Mouse (Mus musculus): ENCODE data around the gene Hccs. TPM values are rescaled to one million over a fixed set of nuclear protein-coding genes. Genes with fewer than 3 reads are reported as not detected.
A peak's percentile ranks its signal among the peaks of the same experiment; 100 is the strongest.

Gene Hccs
- polyA plus RNA-seq (2012; fragmentation: generic; extraction: Trizol), result 7.8 TPM
- long read RNA-seq, experiment 1, transcript Hccs-201 (7 exons, 2,320 nt), result major isoform, 13 of 36 reads
- long read RNA-seq, experiment 1, transcript Hccs-202 (7 exons, 2,473 nt), result major isoform, 13 of 36 reads
- long read RNA-seq, experiment 1, partial matches to known transcripts, result 1 of 36 reads
- long read RNA-seq, experiment 1, other reads (novel, unspliced or antisense), result 9 of 36 reads
- long read RNA-seq, experiment 2, transcript Hccs-201 (7 exons, 2,320 nt), result major isoform, 146 of 278 reads
- long read RNA-seq, experiment 2, transcript Hccs-202 (7 exons, 2,473 nt), result minor isoform, 92 of 278 reads
- long read RNA-seq, experiment 2, partial matches to known transcripts, result 3 of 278 reads
- long read RNA-seq, experiment 2, other reads (novel, unspliced or antisense), result 37 of 278 reads

DNA sequence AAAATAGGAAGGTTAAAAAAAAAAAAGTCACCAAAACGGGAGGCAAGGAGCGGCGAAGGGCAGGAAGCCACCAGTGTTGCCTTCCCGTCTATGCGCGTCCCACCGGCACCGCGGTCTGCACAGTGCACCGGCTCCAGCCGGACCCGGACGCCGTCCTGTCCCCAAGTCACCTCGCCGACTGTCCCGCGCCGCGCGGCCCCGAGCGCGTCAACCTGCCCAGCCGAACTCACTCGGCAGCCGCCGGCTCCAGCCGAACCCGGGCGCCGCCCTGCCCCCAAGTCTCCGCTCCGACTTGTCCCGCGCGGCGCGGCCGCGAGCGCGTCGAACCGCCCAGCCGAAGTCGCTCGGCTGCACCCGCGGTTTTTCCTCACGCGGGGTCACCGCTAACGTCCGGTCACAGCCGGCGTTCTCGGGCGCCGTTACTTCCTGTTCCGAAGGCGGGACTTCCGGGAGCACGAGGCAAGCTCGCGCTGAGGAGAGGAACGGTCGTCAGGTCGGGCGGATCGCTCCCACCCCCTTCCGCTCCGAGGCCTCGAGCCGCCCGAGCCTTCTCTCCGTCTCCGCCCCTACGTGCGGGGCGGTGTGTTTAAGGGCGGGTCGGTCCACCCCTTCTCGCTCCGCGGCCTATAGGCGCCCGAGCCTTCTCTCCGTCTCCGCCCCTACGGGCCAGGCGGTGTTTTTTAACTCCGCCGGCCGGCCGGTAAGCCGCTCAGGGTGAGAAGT lies at the start of gene Hccs:
Gene Hccs, minus strand, starts transcription at position 428 of the 723 bp plus-strand sequence.
- H3K4me3 ChIP-seq (ENCODE audit: insufficient read depth, poor library complexity, severe bottlenecking), result peak within 1 kb of the TSS; percentile 51
- no peaks in the 10 kb centered on the region for H3K27me3 ChIP-seq (ENCODE audit: control insufficient read depth, insufficient read depth, insufficient read length)
- peaks cover 24% of the 10 kb centered on the region for H3K79me2 ChIP-seq (ENCODE audit: control insufficient read depth, insufficient read depth)
- peaks cover 7% of the 10 kb centered on the region for H3K79me3 ChIP-seq (ENCODE audit: low read depth)
- no peak for TF ChIP-seq USF1 (IDR thresholded peaks at IDR 0.05; ENCODE audit: low read depth)
- TF ChIP-seq CTCF (IDR thresholded peaks at IDR 0.05; ENCODE audit: control insufficient read depth, insufficient read depth, insufficient read length), result no peak
- TF ChIP-seq MYOG (IDR thresholded peaks at IDR 0.05; ENCODE audit: control insufficient read depth, extremely low read depth, insufficient read length), result no peak
- H3ac ChIP-seq (ENCODE audit: control insufficient read depth, insufficient read length, low read depth), result peak within 1 kb of the TSS; percentile 79
- H3K36me3 ChIP-seq (ENCODE audit: control insufficient read depth, insufficient read depth), result peaks cover 11% of the 10 kb centered on the region

DNA sequence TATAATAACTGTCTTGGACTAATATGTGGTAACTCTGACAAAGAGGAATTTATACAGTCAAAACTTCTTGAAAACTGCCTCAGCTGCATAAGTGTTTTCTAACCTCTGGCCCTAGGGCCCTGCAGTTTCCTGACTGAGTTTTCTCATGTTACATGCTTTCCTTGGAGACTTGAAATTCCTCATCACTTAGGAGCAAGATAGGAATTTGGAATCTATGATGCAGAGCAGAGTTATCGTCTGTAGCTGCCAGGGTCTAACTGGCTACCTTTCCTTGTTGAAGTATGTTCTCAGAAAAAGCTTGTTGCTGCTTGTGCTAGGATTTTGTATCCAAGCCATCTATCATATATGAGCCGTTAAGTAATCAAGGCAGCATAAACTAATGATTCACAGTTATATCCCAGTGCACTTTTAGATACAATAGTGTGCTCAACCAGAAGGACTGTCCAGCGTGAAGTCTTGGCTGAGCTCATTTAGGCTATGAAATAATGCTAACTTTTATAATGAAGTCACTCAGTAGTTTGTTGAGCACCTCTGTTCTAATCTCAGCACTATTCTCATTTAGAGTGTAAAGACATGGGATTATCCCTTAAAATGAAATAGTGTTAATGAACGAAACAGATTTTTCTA lies 37.1 kb upstream of the Hccs start:
- no peak for TF ChIP-seq CTCF (IDR thresholded peaks at IDR 0.05; ENCODE audit: control insufficient read depth, insufficient read depth, insufficient read length)
- no peak for TF ChIP-seq CEBPB (IDR thresholded peaks at IDR 0.05; ENCODE audit: low read depth)
- no peak for TF ChIP-seq MYOD1 (IDR thresholded peaks at IDR 0.05; ENCODE audit: control insufficient read depth, insufficient read length, low read depth)
- no peak for TF ChIP-seq FOSL1 (IDR thresholded peaks at IDR 0.05; ENCODE audit: insufficient read depth, low read length, poor library complexity, severe bottlenecking)
- TF ChIP-seq MAX (IDR thresholded peaks at IDR 0.05), result no peak
- no peak for TF ChIP-seq MYOG (IDR thresholded peaks at IDR 0.05; ENCODE audit: control insufficient read depth, extremely low read depth, insufficient read length)
- TF ChIP-seq USF1 (IDR thresholded peaks at IDR 0.05; ENCODE audit: low read depth), result no peak
- H3K27me3 ChIP-seq (ENCODE audit: control insufficient read depth, insufficient read depth, insufficient read length), result no peaks in the 10 kb centered on the region

DNA sequence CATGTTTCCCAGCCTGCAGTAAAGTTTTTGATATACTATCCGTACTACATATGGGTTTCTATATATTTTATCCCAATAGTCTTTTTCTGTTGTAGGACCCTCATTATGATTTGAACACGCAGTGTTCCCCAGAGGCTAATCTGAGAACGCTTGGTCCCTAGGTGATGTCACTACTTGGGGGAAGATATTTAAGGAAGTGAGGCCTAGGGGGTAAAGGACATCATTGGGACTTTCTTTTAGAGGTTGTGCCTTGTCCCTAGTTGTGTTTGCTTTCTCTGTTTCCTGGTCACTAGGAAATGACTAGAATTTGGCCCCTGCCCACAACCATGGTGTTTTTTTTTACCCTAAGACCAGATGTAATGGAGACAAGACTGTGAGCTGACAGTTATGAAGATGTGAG lies 18.0 kb upstream of the Hccs start:
- no peak for TF ChIP-seq CTCF (IDR thresholded peaks at IDR 0.05; ENCODE audit: control insufficient read depth, insufficient read depth, insufficient read length)
- H3K4me3 ChIP-seq (ENCODE audit: insufficient read depth, poor library complexity, severe bottlenecking), result no peak overlapping the region
- no peaks in the 10 kb centered on the region for H3K79me3 ChIP-seq (ENCODE audit: low read depth)
- no peak overlapping the region for H3ac ChIP-seq (ENCODE audit: control insufficient read depth, insufficient read length, low read depth)
- no peaks in the 10 kb centered on the region for H3K79me2 ChIP-seq (ENCODE audit: control insufficient read depth, insufficient read depth)
- H3K27me3 ChIP-seq (ENCODE audit: control insufficient read depth, insufficient read depth, insufficient read length), result no peaks in the 10 kb centered on the region
- no peaks in the 10 kb centered on the region for H3K36me3 ChIP-seq (ENCODE audit: control insufficient read depth, insufficient read depth)

More for the DNA sequence above, 37.1 kb upstream of the Hccs start:
- Histone ChIP-seq H3K4me3 (ENCODE audit: insufficient read depth, poor library complexity, severe bottlenecking) (no peak overlapping the region), H3ac (ENCODE audit: control insufficient read depth, insufficient read length, low read depth) (no peak overlapping the region), H3K36me3 (ENCODE audit: control insufficient read depth, insufficient read depth) (no peaks in the 10 kb centered on the region), H3K79me3 (ENCODE audit: low read depth) (no peaks in the 10 kb centered on the region), H3K79me2 (ENCODE audit: control insufficient read depth, insufficient read depth) (no peaks in the 10 kb centered on the region)

DNA sequence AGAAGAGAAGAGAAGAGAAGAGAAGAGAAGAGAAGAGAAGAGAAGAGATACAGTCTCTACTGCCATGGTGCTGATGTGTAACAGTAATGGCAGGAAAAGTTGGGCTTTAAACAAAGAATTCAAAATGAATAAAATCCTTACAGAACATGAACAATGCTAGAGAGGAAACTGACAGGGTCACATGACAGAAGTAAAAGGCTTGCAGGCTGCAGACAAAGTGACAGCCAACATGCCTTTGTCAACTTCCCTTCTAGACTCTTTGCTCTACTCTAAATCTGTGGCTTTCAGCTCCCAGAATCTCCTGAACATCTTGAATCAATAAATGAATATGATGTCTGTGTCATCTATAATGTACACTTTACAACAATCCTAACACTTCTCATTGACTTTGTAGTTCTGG lies 17.4 kb upstream of the Hccs start:
- Histone ChIP-seq H3K27me3 (ENCODE audit: control insufficient read depth, insufficient read depth, insufficient read length) (no peaks in the 10 kb centered on the region), H3K36me3 (ENCODE audit: control insufficient read depth, insufficient read depth) (no peaks in the 10 kb centered on the region), H3ac (ENCODE audit: control insufficient read depth, insufficient read length, low read depth) (no peak overlapping the region), H3K79me3 (ENCODE audit: low read depth) (no peaks in the 10 kb centered on the region), H3K79me2 (ENCODE audit: control insufficient read depth, insufficient read depth) (no peaks in the 10 kb centered on the region), H3K4me3 (ENCODE audit: insufficient read depth, poor library complexity, severe bottlenecking) (no peak overlapping the region)
- TF ChIP-seq FOSL1 (IDR thresholded peaks at IDR 0.05; ENCODE audit: insufficient read depth, low read length, poor library complexity, severe bottlenecking), result no peak
- TF ChIP-seq MAX (IDR thresholded peaks at IDR 0.05), result no peak
- TF ChIP-seq MYOD1 (IDR thresholded peaks at IDR 0.05; ENCODE audit: control insufficient read depth, insufficient read length, low read depth), result no peak
- TF ChIP-seq CTCF (IDR thresholded peaks at IDR 0.05; ENCODE audit: control insufficient read depth, insufficient read depth, insufficient read length), result no peak
- TF ChIP-seq CEBPB (IDR thresholded peaks at IDR 0.05; ENCODE audit: low read depth), result no peak
- no peak for TF ChIP-seq MYOG (IDR thresholded peaks at IDR 0.05; ENCODE audit: control insufficient read depth, extremely low read depth, insufficient read length)
- TF ChIP-seq USF1 (IDR thresholded peaks at IDR 0.05; ENCODE audit: low read depth), result no peak

DNA sequence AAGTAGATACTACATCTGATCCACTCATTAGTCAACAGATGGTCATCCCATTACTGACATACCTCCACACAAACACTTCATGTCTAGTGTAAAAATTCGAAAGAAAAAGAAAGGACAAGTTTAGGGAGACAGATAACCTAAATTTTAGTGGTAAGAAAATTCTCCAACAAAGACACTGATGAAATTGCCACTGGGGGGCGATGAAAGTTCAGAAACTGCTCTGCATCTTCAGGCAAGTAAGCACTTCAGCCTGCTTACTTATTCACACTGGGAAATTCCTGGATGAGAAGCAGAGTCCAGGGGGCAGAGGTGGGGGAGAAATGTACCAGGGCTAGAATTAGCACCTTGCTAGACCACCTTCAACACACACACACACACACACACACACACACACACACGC lies 12.1 kb upstream of the Hccs start:
- no peaks in the 10 kb centered on the region for H3K79me3 ChIP-seq (ENCODE audit: low read depth)
- no peaks in the 10 kb centered on the region for H3K27me3 ChIP-seq (ENCODE audit: control insufficient read depth, insufficient read depth, insufficient read length)
- H3K4me3 ChIP-seq (ENCODE audit: insufficient read depth, poor library complexity, severe bottlenecking), result no peak overlapping the region
- H3K79me2 ChIP-seq (ENCODE audit: control insufficient read depth, insufficient read depth), result no peaks in the 10 kb centered on the region
- no peak overlapping the region for H3ac ChIP-seq (ENCODE audit: control insufficient read depth, insufficient read length, low read depth)
- H3K36me3 ChIP-seq (ENCODE audit: control insufficient read depth, insufficient read depth), result no peaks in the 10 kb centered on the region
- TF ChIP-seq FOSL1 (IDR thresholded peaks at IDR 0.05; ENCODE audit: insufficient read depth, low read length, poor library complexity, severe bottlenecking) (no peak), CTCF (IDR thresholded peaks at IDR 0.05; ENCODE audit: control insufficient read depth, insufficient read depth, insufficient read length) (no peak), MYOD1 (IDR thresholded peaks at IDR 0.05; ENCODE audit: control insufficient read depth, insufficient read length, low read depth) (no peak), MAX (IDR thresholded peaks at IDR 0.05) (no peak), MYOG (IDR thresholded peaks at IDR 0.05; ENCODE audit: control insufficient read depth, extremely low read depth, insufficient read length) (no peak), CEBPB (IDR thresholded peaks at IDR 0.05; ENCODE audit: low read depth) (no peak)
